Mouse (Mus musculus) cerebellum, adult 11-12 months (tissue): Measurements from ENCODE around the gene Prrt2.

Experiments used
- DNase-seq: peaks from one replicate; pipeline ENCODE4 v3.0.0; 2022

Gene Prrt2

GRCm38 (mm10) chr7:126996449-126996848, 24.6 kb downstream of the Prrt2 start:
- no peak for DNase-seq

- no peak for DNase-seq
These were observed 32.2 kb downstream of the Prrt2 start for GRCm38 (mm10) chr7:126988816-126989215.

- peak; percentile 87 for DNase-seq
These were observed 34.7 kb downstream of the Prrt2 start for GRCm38 (mm10) chr7:126986319-126986718.

GRCm38 (mm10) chr7:126984667-126985444, 36.2 kb downstream of the Prrt2 start:
- DNase-seq, result no peak

GRCm38 (mm10) chr7:126983113-126983512, 37.9 kb downstream of the Prrt2 start:
- DNase-seq, result no peak

GRCm38 (mm10) chr7:126982054-126982453, 39.0 kb downstream of the Prrt2 start:
- DNase-seq, result no peak

- DNase-seq, result no peak
These were observed 39.4 kb downstream of the Prrt2 start for GRCm38 (mm10) chr7:126981601-126982000.

GRCm38 (mm10) chr7:126978841-126979240, 42.2 kb downstream of the Prrt2 start:
- DNase-seq, result no peak

- no peak for DNase-seq
These were observed 44.0 kb downstream of the Prrt2 start for GRCm38 (mm10) chr7:126976878-126977459.

- DNase-seq, result peak; percentile 94
These were observed 44.8 kb downstream of the Prrt2 start, which contains the start of gene Cdiptos for GRCm38 (mm10) chr7:126975950-126976866. Cdiptos (minus strand) TSS chr7:126976098.

GRCm38 (mm10) chr7:126975893-126975949, 45.3 kb downstream of the Prrt2 start, which contains the start of gene Cdipt:
Cdipt (plus strand) TSS chr7:126975914.
- no peak for DNase-seq

- DNase-seq, result no peak
These were observed 45.5 kb downstream of the Prrt2 start for GRCm38 (mm10) chr7:126975493-126975892.
